Mouse (Mus musculus): ENCODE data around the gene Vmn2r89. TPM values are rescaled to one million over a fixed set of nuclear protein-coding genes. Genes with fewer than 3 reads are reported as not detected.

Gene Vmn2r89
- total RNA-seq, 2 experiments from 2014 or later, result not detected

Other genes starting within 250 kb of the Vmn2r89 start
- gene Ear14, start 248.5 kb upstream of the Vmn2r89 start, total RNA-seq (2021), result not detected
- 10 to 100 TPM in 1 of 2 experiments, 1 to 10 TPM in 1; 6.0 to 29.4 TPM for gene Rnase2a, start 195.7 kb upstream of the Vmn2r89 start, total RNA-seq (2021)
- gene Gm7247, start 90.1 kb upstream of the Vmn2r89 start, total RNA-seq (2021), result not detected
- gene Vmn2r88, start 41.0 kb upstream of the Vmn2r89 start, total RNA-seq (2021), result not detected
- gene Gm5622, start 100.9 kb downstream of the Vmn2r89 start, total RNA-seq (2021), result not detected
- not detected for gene Gm17175, start 122.2 kb downstream of the Vmn2r89 start, total RNA-seq (2021)
- gene Gm17174, start 140.3 kb downstream of the Vmn2r89 start, total RNA-seq (2021), result not detected
- gene Gm17078, start 159.5 kb downstream of the Vmn2r89 start, total RNA-seq (2021), result not detected
- not detected for gene Gm4181, start 183.8 kb downstream of the Vmn2r89 start, total RNA-seq (2021)
- gene Gm17079, start 243.6 kb downstream of the Vmn2r89 start, total RNA-seq (2021), result not detected